Mouse (Mus musculus) megakaryocyte progenitor cell, adult 5-6 weeks (primary cell): ENCODE measurements around the gene Gfm2. TPM values are rescaled to one million over a fixed set of nuclear protein-coding genes. Genes with fewer than 3 reads are reported as not detected.

ENCODE experiments used
- ATAC-seq: replicated peaks from 2 replicates; pipeline ENCODE4 v1.8.0; 2016; ENCODE audit warnings: mild to moderate bottlenecking, moderate TSS enrichment, inconsistent platforms; ENCODE audit not compliant: poor library complexity
- total RNA-seq, 2 experiments: library from RNA; stranded (forward) in 1 of 2; stranded (reverse) in 1 of 2; fragments of 157-497, 149-512 nt in 1 of 2; fragments of 200-1000 nt in 1 of 2; gene quantifications; 2 replicates each; pipeline versions ENCODE4 v1.2.3 to v1.2.4; 2015 to 2017

Gene Gfm2
- total RNA-seq, 2 experiments from 2014 or later: 15.9 to 20.9 TPM

GRCm38 (mm10) chr13:97225130-97225529, 87.4 kb downstream of the Gfm2 start:
- ATAC-seq: no peak

GRCm38 (mm10) chr13:97227795-97228194, 90.1 kb downstream of the Gfm2 start:
- ATAC-seq: no peak

GRCm38 (mm10) chr13:97230101-97230500, 92.4 kb downstream of the Gfm2 start:
- no peak for ATAC-seq

Other genes starting within 250 kb of the Gfm2 start
- gene Gcnt4, start 213.2 kb upstream of the Gfm2 start, total RNA-seq (2015): 0.66 and 0.72 TPM in 2 replicates
- gene Gcnt4, start 213.2 kb upstream of the Gfm2 start, total RNA-seq (2017): 0.12 and 0.20 TPM in 2 replicates
- gene 1700029F12Rik, start 103.6 kb upstream of the Gfm2 start, total RNA-seq (2015): not detected in 2 replicates
- gene 1700029F12Rik, start 103.6 kb upstream of the Gfm2 start, total RNA-seq (2017): not detected in 2 replicates
- 0.10 TPM in 1 of 2 replicates, not detected in the other for gene Fam169a, start 70.7 kb upstream of the Gfm2 start, total RNA-seq (2015)
- gene Fam169a, start 70.7 kb upstream of the Gfm2 start, total RNA-seq (2017): 0.17 and 0.44 TPM in 2 replicates
- gene Gm6169, start 38.7 kb upstream of the Gfm2 start, total RNA-seq (2015): 3.6 and 4.2 TPM in 2 replicates
- 0.41 and 0.87 TPM in 2 replicates for gene Gm6169, start 38.7 kb upstream of the Gfm2 start, total RNA-seq (2017)
- gene Nsa2, start within 50 bp of the Gfm2 start, total RNA-seq (2015): 255 and 278 TPM in 2 replicates
- gene Nsa2, start within 50 bp of the Gfm2 start, total RNA-seq (2017): 307 and 349 TPM in 2 replicates
- gene Hexb, start 60.4 kb downstream of the Gfm2 start, total RNA-seq (2015): 47.2 and 54.0 TPM in 2 replicates
- gene Hexb, start 60.4 kb downstream of the Gfm2 start, total RNA-seq (2017): 38.6 and 39.3 TPM in 2 replicates
- gene Enc1, start 103.2 kb downstream of the Gfm2 start, total RNA-seq (2015): 2.5 and 3.1 TPM in 2 replicates
- 2.6 and 4.0 TPM in 2 replicates for gene Enc1, start 103.2 kb downstream of the Gfm2 start, total RNA-seq (2017)